Mouse (Mus musculus) right cerebral cortex, adult 18-20 months (tissue): ENCODE measurements around the gene Trappc6b.

Experiments used
- DNase-seq: peaks from one replicate; pipeline ENCODE4 v3.0.0; 2022; ENCODE audit warnings: mixed read lengths

Gene Trappc6b

DNA sequence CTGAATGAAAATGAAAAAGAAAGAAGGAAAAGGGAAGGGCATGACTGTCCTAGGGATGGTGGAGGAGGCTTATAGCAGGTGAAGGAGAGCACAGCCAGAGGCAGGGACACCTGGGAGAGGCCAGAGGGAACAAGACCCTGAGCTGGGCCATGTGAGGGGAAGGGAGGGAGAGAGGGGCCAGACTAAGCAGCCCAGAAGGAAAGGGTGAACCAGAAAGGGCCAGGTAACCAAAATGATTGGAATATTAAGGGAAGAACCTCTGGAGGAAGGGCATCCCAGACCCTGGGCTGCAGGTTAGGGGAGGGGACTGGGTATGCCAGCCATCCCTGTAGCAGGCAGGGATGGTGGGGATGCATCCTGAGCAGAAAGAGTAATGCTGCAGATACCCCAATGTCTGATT lies 7.3 kb downstream of the Trappc6b start:
- no peak for DNase-seq

DNA sequence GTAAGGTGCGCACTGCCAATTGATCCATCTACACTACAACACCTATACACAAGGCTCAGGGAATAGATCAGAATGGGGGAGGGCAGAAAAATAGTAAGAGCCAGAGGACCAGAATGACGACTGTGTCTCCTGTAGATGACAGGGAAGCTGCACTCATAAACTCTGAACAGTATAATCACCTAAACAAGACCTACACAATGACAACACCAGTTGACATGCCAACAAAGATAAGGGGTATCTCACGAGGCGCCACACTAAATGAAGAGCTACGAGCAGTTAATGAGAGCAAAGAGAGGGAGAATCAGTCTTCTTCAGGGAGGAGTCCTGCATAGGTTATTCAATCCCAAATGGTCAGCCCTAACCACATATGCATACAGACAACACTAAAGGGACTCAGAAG lies 8.1 kb downstream of the Trappc6b start:
- no peak for DNase-seq

DNA sequence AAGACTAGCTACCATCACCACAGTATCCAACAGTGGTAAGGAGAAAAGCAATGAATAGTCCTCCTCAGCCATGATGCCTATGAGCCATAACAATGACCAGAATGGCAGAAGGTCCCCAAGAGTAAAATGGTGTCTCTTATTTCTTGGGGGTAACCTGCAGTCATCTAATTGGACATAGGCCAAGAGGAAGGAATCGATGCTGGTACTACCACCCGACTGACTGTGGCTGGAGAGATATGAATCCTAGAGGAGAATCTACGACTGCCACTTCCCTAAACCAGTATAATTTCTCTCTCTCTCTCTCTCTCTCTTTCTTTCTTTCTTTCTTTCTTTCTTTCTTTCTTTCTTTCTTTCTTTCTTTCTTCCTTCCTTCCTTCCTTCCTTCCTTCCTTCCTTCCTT lies 8.8 kb downstream of the Trappc6b start:
- DNase-seq: no peak

DNA sequence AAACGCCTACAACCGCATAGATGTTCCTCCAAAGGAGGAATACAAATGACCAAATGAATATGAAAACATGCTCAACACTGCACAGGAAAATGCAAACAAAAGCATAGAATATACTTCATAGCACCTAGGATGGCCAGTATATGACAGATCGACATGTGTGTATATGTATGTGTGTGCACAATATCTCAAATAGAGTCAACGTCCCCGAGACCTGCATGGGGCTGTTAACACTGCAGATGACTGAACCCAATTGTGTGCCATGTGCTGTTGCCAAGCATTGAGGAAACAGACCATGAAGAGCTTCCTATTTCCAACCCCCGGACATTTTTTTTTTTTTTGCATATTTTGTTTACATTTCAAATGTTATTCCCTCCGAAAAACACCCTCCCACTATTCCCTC lies 20.4 kb downstream of the Trappc6b start:
- no peak for DNase-seq

DNA sequence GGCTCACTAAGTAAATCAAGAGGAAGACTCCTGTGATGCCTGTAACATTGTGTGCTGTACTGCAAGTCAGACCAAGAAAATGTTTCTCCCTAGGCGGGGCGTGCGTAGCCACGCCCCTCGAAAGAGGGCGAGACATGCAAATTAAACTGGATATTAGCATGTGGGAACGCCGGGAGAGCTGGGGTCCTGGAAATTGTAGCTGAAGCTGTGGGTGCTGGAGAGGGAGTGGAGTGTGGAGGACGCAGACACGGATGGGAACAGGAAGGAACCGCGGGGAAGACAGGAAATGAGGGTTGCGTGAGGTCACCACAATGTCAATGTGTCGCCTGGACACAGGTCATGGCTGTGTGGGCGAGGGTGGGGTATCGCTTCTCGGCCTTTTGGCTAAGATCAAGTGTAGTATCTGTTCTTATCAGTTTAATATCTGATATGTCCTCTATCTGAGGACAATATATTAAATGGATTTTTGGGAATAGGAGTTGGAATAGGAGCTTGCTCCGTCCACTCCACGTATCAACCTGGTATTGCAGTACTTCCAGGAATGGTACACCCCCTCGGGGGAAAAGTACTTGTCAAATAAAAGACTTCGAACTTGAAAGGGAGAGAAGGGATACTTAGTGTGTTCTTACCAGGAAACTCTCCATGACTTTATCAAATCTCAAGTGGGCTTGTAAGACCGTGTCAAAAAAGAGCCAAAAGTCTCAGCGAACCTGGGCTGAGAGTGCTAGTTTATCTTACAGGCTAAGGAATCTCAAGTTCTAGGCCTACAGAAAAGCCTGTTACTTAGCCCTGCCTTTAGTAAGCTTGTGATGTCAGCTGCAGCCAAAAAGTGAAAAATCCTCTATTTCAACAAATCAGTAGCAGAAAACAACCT lies 21.1 kb downstream of the Trappc6b start:
- no peak for DNase-seq

DNA sequence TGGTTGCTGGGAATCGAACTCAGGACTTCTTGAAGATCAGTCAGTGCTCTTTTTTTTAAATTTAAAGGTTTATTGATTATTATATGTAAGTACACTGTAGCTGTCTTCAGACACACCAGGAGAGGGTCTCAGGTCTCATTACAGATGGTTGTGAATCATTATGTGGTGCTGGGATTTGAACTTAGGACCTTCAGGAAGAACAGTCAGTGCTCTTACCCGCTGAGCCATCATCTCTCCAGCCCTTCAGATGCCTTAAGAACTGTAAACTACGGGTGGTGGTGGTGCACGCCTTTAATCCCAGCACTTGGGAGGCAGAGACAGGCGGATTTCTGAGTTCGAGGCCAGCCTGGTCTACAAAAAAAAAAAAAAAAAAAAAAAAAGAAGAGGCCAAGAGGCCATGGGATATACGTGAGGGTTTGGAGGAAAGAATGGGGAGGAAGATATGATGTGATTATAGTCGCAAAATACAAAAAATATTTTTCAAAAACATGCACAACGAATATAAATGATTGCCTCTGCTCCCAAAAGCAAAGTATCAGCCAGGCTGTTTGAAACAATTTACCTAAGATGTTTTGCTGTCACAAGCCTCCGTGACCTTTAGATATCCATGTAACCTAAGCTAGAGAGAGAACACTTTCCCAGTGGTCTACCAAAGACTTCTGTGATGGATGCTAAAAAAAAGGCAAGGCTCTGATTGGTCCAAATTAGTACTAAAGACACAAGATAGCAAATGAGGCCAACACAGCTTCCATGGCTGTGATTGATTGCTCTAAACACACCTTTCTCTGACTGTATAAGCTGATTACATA lies 21.9 kb downstream of the Trappc6b start:
- DNase-seq: no peak

DNA sequence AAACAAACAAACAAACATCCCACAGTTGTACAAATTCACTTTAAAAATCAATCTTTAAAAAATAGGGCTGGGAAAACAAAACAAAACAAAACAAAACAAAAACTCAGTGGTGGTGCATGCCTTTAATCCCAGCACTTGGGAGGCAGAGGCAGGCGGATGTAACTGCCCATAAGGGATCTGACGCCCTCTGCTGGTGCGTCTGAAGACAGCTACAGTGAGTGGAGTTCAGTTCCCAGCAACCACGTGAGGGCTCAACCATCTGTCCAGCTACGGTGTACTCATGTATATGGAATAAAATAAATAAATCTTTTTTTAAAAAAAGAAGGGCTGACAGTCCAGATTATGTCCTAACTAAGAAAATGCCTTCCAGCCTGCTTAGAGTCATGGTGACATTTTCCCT lies 29.2 kb downstream of the Trappc6b start:
- no peak for DNase-seq

DNA sequence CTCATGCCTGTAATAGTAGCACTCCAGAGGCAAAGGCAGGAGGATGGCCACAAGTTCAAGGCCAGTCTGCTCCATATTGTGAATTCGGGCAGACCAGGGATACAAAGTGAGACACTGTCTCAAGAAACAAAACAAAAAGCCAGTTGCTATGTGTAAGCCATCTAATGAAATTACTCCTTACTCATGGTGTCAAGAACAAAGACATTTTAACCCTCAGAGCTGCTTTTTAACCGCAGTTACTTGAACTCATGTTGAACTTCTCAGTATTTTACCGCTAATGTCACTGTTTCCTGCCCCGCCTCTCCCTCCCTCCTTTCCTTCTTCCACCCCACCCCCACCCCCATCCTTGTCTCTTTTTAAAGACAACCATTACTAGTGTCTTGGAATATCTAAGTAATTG lies 40.0 kb downstream of the Trappc6b start:
- no peak for DNase-seq

DNA sequence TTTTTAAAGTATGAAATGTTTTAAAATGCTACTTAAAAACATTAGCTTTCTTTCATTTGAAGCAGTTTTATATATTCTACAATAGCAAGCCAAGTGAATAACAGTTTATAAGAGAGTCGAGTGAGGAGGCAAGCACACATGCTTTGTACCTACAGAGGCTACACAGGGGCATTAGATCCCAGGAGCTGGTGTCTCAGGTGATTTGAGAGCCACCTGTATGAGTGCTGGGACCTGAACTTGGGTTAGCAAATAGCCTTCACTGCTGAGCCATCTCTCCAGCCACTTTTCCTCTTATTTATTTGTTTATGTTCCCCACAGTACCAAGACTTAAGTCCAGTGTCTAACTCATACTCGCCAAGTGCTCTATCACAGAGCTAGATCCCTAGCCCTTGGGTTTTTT lies 41.4 kb downstream of the Trappc6b start:
- no peak for DNase-seq

DNA sequence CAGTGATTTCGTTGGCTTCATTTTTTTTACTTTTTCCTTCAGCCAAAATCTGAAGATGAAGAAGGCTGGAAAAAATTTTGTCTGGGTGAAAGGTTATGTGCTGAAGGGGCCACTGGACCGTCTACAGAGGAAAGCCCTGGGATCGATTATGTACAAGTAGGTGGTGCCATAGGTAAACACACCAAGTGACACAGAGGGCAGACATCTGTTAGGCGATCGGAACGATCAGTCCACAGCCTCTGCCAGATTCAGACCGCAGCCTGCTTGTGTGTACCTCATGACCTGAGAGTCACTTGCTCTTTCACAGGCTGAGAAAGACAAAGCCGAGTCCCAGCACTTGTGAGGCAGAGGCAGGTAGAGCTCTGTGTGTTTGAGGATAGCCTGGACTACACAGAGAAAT lies 43.3 kb downstream of the Trappc6b start:
- DNase-seq: no peak

DNA sequence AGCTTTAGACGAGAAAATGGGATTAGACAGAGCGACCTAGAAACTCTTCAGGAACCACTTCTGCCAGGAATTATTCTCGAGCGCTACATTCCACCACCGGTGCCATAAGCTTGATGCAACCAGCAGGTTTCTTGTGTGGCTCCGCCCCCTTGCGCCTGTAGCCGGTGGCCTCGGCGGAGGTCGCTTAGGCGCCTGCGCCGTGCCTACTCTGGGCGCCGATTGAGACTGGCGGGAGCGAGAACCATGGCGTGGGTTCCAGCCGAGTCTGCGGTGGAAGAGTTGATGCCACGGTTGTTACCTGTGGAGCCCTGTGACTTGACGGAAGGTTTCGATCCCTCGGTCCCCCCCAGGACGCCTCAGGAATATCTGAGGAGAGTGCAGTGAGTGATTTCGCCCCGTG lies 48.0 kb downstream of the Trappc6b start, which contains the start of gene Gemin2:
TSS of gene Gemin2 (plus strand) at position 160 of the 400 bp plus-strand sequence.
- DNase-seq: peak; percentile 93

DNA sequence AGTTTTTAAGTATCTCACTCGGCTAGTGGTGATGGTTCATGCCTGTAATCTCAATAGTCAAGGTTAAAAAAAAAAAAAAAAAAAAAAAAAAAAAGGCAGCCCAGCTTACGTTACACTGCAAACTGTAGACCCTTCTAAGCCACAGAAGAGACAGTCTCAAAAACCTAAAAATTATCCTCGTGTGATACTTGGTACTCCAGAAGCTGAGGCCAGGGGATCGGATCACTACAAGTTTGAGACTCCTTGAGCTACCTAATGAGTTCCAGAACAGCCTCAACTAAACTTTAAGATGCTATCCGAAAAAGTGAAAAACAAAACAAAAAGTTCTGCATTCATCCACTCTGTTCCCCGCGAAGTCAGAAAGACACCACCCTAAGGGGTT lies 48.6 kb downstream of the Trappc6b start:
- no peak for DNase-seq

DNA sequence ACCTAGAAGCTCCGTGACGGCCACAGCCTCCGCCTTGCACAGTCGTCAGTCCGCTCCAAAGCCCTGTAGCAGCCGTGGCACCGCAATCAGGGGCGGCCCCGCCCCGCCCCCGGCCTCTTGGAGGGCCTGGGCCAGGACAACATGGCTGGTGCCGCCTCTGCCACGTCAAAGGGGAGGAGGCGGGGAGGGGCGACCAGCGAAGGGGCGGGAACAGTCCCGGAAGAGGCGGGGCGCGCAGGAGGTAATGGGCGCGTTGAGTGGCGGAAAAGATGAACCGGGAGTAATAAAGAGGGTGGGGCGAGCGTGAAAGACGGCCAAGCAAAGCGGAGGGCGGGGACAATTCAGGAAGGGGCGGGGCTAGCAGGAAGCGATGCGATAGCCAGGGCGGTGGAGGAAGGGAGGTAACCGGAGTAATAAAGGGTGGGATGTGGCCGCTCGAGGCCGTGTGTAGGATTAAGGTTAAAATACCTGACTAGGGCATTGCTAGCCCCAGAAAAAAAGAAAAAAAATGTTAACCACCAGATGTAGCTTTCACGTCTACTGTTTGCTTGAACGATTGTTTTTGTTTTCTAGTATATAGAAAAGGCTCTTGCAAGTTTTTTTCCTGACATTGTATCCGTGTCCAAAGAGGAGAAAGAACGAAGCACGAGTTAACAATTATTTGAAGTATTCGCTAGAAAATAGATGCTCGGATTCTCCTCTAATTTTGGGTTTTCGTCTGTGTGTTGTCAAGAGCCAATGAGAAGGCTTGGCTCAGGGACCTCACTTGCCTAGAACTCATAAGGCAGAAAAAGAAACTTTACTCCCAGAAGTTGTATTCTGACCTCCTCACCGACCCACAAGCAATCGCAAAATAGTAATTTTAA lies 49.2 kb downstream of the Trappc6b start, which contains the start of gene Sec23a:
TSS of gene Sec23a (minus strand) at position 174 of the 866 bp plus-strand sequence.
- peak; percentile 98 for DNase-seq

DNA sequence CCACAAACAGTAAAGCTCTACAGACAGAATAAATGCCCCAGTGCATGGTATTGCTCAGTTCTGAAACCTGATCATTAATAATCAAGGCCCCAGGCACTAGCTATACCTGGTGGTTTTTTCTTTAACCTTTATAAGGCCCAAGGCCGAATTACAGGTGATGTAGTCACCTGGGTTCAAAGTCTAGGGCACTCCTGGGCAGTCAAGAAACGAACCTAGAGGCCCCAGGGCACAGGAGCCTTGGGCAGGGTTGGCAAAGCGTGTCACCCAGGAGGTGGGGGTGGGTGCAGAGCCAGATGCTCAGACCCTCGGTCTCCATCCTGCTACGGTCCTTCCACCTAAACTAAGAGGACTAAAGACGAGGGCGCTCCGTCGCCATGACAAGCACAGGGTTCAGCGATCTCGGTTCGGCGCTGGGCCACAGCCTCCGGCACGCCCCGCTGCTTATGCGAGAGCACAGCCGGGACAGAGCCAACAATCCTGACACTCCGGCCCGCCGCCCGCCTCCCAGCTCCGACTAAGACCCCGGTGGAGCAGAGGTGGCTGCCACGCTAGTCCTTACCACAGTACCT lies 49.9 kb downstream of the Trappc6b start:
- DNase-seq: no peak

DNA sequence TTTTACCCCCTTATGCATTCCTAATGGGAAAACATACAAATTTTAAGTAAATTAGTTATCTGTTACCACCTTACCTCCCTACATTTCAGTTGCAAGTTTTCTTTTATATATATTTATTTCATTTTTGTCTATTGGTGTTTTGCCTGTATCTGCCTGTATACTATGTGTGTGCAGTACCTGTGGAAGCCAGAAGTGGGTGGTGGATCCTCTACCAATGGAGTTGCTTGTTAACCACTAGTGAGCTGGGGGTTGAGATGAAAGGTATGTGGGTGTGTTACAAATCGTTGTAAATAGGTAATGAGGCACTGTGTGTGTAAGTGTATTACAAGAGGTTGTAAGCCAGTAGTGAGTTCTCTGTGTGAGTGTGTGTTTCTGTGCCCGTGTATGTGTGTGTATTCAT lies 50.8 kb downstream of the Trappc6b start:
- no peak for DNase-seq
